Mouse (Mus musculus): ENCODE measurements around the gene Rnf168.
"Not testable (repeated sequence)": the region's sequence is repeated elsewhere in the genome, so short reads cannot be mapped to it uniquely, and the experiment has no call there.

The Rnf168 gene

DNA sequence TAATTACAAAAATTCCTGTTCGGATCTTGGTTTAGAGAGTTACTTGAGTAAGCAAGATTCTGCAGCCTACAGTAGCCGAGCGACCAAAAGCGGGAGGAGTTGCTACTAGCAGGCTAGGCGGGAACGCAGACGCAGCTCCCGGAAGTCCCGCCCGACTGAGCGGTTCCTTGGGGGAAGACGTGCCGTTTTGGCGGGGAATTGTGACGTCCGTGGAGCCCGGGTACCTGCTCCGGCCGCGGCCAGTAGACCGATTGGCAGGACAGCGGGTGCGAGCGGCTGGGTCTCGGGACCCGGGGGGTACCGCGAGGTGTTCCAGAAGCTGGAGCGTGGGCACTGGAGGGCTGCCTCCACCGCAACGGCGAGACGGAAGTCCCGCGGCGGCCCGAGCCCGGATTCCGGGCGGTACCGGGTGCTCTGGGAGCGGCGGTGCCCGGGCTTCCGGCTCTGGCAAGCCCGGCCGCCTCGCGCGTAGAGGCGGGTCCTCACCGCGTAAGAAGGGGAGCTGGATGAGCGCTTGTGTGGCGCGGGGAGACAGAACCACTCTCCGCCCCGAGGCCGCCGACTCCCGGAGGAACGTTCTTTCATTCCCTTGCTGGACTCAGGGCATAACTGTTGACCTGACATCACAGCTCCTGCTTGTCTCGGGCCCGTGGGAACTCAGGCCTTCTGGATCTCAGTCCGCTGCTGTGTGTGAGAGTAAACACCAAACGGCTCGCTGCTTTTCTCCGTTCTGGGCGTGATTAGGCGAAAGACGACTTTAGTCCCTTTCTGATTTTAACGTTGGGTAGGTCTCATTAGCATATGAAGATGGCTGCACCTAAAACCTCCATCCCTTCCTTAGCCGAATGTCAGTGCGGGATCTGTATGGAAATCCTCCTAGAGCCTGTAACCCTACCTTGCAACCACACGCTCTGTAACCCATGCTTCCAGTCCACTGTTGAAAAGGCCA lies at the start of gene Rnf168:
Gene Rnf168 (plus strand): TSS at position 152 of the 949 bp plus-strand sequence.
- DNase-seq (ENCODE audit: low spot score in 2 of 2): peak; percentile 81

DNA sequence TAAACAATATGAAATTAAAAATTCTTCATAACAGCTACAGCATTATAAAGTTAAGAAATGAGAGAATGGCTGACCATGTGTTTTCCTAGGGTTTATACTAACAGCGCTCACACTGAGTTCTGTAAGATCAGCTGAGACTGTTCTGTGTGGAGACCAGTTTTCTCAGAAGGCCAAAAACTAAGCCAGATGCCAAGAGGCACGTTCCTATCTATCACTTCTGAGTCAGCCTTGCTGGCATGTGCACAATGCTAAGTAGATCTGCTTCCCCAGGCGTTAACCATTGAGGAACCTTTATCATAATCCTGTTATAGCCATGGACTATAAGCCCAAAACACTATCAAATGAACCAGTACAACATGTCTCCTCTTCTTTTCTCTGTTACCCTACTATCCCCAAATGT lies 45.2 kb upstream of the Rnf168 start:
- not testable (repeated sequence) for DNase-seq (ENCODE audit: low spot score in 2 of 2)

DNA sequence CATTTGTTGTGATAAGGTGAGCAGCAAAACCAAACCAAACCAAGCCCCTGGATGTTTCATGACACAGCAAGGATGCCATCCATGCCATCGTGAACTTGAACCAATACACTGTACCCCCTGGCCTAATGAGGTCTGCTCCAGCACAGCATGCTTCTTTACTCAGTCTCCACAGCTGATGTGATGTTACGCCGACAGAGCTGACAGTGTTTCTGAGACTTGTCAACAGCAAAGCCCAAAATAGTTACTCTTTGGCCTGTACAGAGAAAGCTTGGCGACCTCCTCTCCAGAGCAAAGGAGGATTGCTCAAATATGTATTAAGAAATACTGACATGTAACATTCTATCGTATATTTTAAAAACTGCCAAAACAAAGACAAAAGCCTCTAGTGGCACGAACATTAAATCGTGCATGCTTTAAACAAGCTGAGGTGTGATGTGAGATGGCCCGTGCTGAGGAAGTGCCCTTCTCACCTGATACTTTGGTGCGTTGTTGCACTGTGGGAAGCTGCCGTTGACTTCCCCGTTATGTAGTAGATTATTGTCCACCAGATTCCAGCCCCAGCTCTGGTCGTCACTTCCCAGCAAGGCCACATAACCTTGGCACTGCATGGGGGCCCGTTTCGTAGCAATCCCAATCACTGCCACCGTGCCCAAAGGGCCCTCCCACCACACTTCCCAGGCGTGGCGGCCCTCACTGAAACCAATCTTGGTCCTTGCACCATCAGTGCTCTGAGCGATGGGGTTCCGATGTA lies 39.2 kb upstream of the Rnf168 start:
- no peak for DNase-seq (ENCODE audit: low spot score in 2 of 2)

DNA sequence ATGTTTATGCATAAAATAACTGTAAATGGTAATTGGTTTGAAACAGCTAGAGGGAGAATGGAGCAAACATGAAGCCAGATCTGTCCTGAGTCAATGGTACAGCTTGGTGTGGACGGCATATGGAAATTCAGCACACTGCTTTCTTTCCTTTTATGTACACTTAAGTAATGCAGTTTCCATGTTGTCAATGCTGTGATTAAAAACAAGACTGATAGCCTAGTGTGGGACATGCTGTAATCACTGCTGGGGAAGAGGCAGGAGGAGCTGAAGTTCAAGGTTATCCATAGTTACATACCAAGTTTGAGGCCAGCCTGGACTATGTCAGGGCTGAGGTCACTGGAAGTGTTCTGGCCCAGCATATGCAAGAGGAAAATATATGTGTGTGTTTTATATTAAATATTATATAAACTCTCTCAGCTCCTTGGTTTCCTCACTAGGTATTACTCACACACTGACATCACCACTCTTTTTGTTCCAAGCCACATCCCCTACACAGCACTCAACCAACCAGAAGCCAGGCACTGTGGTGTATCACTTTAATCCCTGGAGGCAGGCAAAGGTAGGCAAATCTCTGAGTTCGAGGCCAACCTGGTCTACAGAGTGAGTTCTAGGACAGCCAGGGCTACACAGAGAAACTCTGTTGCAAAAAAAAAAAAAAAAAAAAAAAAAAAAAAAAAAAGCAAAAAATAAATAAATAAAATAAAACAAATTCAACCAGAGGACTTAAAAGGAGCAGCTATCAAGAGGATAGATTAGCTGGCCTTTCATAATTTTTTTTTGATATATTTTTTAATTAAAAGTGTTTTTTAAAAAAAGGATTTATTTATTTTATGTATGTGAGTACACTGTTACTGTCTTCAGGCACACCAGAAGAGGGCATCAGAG lies 37.6 kb upstream of the Rnf168 start:
- DNase-seq (ENCODE audit: low spot score in 2 of 2): no peak

DNA sequence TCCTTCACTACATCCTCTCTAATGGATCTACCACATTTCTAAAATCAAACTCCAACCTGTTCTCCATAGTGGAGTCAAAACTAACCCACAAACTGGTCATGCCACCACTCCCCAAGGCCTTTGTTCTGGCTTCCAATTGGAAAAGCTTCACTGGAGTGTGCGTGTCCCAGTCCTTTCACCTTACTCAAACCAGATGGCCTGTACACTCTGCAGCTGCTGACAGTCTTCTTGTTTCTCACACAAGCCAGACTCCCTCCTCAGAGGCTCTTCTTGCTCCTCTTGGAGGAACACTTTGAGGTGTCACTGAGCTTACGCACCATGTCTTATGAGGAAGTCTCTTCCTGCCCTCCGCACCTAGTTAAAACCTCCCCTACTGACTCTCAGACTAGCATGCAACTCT lies 33.4 kb upstream of the Rnf168 start:
- no peak for DNase-seq (ENCODE audit: low spot score in 2 of 2)

DNA sequence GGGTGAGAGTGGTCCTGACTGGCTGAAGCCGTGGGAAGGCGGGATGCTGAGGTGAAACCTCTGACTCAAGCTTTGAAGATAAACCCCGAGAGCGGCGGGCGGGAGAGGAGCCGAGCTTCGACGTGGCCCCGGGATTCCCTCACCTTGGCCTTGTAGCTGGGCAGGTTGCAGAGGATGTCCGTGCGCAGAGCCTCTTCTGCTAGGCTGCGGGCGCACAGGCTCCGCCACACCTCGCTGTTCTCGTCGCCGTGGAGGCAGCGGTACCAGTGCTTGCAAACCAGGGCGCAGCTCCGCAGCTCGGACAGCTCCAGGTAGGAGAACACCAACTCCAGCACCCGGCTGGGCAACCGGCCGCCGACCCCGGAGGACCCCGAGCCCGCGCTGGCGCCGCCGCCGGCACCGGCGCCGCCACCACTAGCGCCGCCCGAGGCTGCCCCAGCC lies 30.9 kb upstream of the Rnf168 start:
- DNase-seq (ENCODE audit: low spot score in 2 of 2): peak; percentile 38 to 42

DNA sequence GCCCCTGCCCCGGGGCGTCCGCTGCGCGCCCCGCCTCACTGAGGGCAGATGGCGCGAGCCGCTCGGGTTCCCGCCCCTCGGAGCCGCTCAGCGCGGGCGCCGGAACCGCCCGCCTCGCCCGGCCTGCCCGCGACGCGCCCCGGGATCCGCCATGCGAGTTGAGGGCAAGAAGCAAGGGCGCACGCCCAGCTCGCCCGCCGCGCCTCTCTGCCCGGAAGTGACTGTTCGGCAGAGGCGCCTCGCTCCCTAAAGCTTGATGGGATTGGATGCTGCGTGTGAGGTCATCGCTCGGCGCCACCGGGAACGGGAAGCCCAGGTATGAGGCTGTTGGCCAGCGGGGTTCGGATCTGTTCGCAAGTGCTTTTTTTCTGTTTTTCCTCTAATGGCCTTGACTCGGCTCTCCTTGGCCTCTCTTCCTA lies 30.3 kb upstream of the Rnf168 start, which contains the start of the genes Fbxo45 and Wdr53:
Gene Fbxo45 (minus strand): TSS at position 207 of the 419 bp plus-strand sequence.
Gene Wdr53 (plus strand): TSS at position 276 of the 419 bp plus-strand sequence.
- DNase-seq (ENCODE audit: low spot score in 2 of 2): peak; percentile 94 to 96

DNA sequence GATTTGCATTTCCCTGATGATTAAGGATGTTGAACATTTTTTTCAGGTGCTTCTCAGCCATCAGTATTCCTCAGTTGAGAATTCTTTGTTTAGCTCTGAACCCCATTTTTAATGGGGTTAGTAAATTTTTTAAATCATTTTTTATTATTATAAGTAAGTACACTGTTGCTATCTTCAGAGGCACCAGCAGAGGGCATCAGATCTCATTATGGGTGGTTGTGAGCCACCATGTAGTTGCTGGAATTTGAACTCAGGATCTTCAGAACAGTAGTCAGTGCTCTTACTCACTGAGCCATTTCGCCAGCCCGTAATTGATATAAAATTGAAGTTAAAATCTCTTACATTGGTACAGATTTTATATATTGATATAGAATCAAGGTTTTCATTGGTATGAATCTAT lies 13.0 kb upstream of the Rnf168 start:
- peak in 1 of 2 experiments; percentile 35 for DNase-seq (ENCODE audit: low spot score in 2 of 2)

DNA sequence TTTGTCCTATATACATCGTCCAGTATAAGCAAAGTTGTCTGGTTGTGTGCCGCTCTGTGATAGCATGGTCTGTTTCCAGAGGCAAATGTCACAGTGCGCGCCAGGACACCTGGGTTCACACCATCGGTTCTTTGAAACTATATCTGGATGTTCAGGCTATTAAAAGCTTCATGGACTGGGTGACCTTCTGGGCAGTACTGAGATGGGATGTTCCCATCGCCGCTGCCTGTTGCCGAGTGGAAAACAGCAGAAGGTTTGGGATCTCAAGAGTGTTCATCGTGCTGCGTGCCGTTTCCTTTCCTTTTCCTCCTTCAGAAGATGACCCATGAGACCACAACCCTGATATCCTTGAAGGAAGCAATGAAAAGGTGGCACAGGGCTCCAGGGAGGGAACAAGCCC lies 6.0 kb upstream of the Rnf168 start, which contains the start of gene Smco1:
Gene Smco1 (plus strand): TSS at position 178 of the 400 bp plus-strand sequence.
- no peak for DNase-seq (ENCODE audit: low spot score in 2 of 2)

DNA sequence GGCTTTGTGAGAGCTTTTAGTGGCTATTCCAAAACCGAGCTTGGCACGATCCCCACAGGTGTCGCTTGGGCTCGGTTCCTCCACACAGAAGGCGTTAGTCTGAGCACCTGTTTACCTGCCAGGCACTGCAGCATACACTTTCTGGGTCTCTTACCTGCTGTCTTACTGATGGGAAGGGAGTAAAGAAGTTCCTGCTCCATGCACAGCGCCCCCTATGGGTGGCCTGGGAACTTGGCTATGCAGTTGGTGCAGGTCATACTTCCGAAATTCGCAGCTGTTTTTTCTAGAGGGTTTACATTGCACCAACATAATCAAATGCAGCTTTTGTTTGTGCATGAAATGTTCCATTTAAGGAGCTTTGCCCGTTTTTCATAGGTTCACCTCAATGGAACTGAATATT lies 3.9 kb upstream of the Rnf168 start:
- peak in 1 of 2 experiments; percentile 41 for DNase-seq (ENCODE audit: low spot score in 2 of 2)

DNA sequence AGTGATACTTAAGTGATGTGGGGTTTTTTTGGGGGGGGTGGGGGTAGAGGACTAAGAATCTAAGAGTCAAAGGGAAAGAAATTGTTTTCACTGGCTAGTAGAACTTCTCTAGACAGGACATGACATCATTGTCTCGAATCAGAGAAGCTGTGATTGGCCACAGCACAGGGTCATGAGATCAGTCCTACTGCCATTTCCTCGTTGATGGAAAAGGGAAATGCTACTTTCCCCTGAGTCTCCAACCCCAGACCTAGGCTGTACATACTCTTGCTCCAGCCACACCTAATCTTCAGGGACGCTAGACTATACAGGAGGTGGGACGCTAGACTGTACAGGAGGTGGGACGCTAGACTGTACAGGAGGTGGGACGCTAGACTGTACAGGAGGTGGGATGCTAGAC lies 2.2 kb upstream of the Rnf168 start:
- no peak for DNase-seq (ENCODE audit: low spot score in 2 of 2)

DNA sequence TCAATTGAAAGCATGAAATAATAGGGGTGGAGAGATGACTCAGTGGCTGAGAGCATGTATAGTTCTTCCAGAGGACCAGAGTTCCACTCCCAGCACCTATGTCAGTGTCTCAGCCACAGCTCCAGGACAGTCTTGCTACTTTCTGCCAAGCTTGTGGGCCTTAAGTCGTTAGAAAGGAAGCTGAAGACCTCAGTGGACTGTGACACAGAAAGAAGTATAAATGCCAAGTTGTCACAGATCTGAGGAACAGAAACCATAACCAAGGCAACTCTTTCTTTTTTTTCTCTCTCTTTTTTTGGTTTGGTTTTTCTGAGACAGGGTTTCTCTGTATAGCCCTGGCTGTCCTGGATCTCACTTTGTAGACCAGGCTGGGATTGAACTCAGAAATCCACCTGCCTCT lies 1.4 kb upstream of the Rnf168 start:
- DNase-seq (ENCODE audit: low spot score in 2 of 2): no peak

DNA sequence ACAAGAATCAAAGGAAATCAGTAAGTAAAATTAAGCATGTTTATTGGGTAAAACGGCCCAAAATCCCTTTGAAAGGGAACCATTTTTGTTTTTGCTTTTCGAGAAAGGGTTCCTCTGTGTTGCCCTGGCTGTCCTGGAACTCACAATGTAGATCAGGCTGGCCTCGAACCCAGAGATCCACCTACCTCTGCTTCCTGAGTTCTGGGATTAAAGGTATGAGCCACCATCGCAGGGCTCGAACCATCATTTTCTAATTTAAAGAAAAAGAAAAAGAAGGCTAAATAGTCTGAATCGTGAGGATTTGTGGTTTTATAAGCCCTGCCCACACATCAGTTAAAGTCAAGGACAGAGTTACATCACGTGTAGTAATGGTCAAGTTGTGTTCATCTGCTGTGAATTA lies 1.1 kb downstream of the Rnf168 start:
- no peak for DNase-seq (ENCODE audit: low spot score in 2 of 2)

DNA sequence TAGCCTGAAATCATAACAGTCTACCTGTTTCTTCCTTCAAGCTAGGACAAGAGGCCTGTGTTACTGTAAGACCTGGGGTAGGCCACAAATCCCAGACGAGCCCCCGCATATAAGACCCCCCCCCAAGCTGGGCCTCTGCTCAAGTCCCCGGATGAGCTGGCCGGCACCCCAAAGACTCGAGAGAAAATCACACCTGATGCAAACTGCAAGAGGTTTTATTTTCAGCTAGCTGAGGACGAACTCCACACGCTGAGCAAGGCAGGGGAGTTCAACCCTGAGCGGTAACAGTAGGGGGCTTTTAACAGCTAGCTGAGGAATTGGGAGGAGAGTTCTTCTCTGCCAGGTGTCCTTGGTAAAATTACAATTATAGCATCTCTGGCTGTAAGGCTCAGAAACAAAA lies 3.0 kb downstream of the Rnf168 start:
- DNase-seq (ENCODE audit: low spot score in 2 of 2): no peak

DNA sequence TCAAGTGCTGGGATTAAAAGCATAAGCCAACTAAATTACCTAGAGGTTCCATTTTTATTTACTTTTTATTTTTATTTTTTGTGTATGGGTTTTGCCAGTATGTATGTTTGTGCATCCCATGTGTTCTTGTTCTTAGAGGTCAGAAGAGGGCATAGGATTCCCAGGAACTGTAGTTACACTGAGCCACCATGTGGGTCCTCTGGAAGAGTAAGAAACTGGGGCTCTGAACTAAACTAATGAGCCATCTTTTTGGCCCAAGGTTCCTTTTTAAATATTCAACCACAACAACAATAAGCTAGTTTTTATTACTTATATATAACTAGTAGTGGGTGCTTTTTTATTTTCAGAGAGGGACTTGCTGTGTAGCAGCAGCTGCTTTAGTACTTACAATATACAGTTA lies 5.3 kb downstream of the Rnf168 start:
- DNase-seq (ENCODE audit: low spot score in 2 of 2): no peak

DNA sequence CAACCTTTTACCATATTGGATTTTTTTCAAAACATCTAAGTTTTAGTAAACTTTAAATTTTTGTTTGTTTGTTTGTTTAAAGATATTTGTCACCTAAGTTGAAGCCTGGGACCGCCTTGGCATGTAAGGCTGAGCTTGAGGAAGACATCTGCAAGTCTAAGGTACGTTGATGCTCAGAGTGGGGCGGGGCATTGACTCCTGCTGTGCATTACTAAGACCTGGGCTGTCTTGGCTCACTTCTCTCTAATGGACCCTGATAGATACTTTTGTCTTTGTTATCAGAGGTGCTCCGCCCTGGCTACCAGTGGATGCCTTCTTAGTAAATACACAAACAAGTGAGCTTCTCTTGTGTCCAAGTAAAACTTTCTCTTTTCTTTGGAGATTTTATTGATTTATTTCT lies 14.6 kb downstream of the Rnf168 start:
- DNase-seq (ENCODE audit: low spot score in 2 of 2): no peak

DNA sequence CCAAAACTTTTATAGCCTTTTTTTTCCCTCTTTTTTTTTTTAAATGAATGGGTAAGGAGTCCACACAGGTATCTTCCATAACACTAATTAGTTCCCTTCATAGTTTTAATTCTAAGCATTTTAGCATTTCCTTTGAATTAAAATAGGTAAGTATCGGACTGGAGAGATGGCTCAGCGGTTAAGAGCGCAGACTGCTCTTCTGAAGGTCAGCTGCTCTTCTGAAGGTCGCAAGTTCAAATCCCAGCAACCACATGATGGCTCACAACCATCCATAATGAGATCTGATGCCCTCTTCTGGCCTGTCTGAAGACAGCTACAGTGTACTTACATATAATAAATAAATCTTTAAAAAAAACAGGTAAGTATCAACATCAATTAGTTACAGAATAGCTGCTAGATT lies 22.4 kb downstream of the Rnf168 start:
- DNase-seq (ENCODE audit: low spot score in 2 of 2): not testable (repeated sequence)

DNA sequence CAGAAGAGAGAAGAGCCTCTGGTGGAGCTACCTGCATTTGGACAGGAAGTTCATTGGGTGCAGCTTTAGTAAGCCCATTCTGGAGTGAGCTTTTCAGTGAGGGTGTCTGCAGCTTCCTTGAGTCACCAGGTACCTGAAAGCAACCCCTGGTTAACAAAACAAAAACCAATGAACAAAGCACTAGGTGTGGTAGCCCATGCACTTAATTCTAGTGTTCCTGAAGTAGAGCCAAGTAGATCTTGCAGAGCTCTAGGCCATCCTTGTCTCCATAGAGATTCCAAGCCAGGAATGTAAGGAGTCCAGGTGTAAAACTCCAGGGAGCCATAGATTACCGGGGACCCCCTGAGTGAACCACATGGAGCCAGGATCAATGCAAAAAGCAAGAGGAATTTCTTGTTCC lies 25.8 kb downstream of the Rnf168 start:
- DNase-seq (ENCODE audit: low spot score in 2 of 2): no peak

DNA sequence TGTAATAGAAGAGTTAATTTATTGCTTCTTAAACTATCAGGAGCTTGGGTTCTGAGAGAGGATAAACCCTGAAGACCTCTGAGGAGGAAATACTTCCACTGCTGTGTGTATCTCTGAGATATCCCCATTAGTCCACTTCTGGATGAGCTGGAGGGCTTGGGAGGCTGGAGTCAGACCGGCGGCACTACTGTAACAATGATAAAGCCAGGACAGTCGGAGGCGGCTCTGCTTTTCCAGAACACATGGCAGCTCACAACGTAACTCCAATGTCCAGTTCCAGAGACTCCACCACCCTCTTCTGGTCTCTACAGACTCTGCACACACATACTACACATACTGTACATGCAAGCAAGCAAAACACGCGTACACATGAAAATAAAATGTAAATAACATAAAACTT lies 26.6 kb downstream of the Rnf168 start:
- no peak for DNase-seq (ENCODE audit: low spot score in 2 of 2)

DNA sequence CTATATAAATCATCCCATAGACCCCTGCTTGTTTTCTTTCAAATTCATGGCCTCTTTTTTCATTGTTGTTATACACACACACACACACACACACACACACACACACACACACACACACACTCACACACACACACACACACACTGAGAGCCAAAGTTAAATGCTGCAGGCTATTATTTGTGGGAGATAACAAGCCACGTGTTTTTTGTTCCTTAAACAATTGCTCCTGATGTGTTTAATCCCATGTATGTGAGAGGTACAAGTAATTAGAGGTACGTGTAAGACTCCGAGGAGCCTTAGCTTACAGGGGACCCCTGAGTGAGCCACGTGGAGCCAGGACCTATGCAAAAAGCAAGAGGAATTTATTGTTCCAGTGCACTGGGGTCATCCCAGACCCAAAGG lies 34.7 kb downstream of the Rnf168 start:
- no peak for DNase-seq (ENCODE audit: low spot score in 2 of 2)

DNA sequence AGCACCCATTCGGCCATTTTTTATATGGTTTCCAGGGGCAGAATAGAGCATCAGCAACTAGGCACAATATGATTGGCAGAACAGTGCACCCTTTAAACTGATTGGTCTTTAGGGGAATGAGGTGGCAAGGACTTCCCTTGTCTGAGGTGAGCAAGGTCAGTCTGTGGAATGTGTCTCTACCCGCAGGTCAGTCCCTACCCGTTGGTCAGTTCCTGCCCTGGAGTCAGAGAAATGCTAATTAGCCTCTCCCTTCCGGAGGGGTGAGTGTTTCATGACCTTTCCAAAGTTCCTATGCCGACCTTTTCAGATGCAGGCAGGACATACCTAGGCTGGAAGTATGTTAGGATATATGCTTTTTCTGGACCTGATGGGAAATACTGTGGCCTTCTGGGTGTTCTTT lies 35.1 kb downstream of the Rnf168 start:
- no peak for DNase-seq (ENCODE audit: low spot score in 2 of 2)

DNA sequence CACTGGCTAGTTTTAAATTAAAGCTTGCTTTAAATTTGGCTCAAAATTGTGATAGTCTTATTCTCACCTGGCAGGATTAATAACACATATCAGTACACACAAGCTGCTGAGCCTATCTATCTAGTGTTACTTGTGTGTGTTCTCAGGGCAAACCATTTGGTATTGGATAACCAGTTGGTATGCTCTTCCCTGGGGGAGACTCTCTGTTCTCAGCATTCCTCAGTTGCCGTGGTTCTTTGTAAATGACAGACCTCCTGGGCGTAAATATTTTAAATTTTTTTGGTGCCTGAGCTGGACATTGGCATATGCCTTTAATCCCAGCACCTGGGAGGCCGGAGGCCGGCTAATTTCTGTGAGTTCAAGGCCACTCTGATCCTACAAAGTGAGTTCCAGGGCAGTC lies 35.6 kb downstream of the Rnf168 start:
- DNase-seq (ENCODE audit: low spot score in 2 of 2): no peak
